Mouse (Mus musculus): ENCODE measurements at regions not wholly inside any gene's neighbourhood (a gene's known extent, or its start where the extent isn't known, plus 50 kb on each side); places are given as distances from the start of the nearest gene placed in this dataset.
"Not testable (repeated sequence)": the region's sequence is repeated elsewhere in the genome, so short reads cannot be mapped to it uniquely, and the experiment has no call there.

- DNase-seq (ENCODE audit: low read depth, low spot score): not testable (repeated sequence)
These were observed 119.2 kb upstream of the Gm21119 start for GRCm38 (mm10) chr8:20495542-20495941.

- not testable (repeated sequence) for DNase-seq (ENCODE audit: low read depth, low spot score)
These were observed 100.8 kb upstream of the Gm21119 start for GRCm38 (mm10) chr8:20513920-20514319.

GRCm38 (mm10) chr8:20516324-20516830, 98.3 kb upstream of the Gm21119 start:
- not testable (repeated sequence) for DNase-seq (ENCODE audit: low read depth, low spot score)

GRCm38 (mm10) chr8:20517551-20517950, 97.2 kb upstream of the Gm21119 start:
- not testable (repeated sequence) for DNase-seq (ENCODE audit: low read depth, low spot score)

- DNase-seq (ENCODE audit: low read depth, low spot score): peak; percentile 1
These were observed 90.2 kb upstream of the Gm21119 start for GRCm38 (mm10) chr8:20524539-20524938.

- not testable (repeated sequence) for DNase-seq (ENCODE audit: low read depth, low spot score)
These were observed 85.7 kb upstream of the Gm21119 start for GRCm38 (mm10) chr8:20529048-20529447.

GRCm38 (mm10) chr8:20539031-20539430, 75.7 kb upstream of the Gm21119 start:
- not testable (repeated sequence) for DNase-seq (ENCODE audit: low read depth, low spot score)

- DNase-seq (ENCODE audit: low read depth, low spot score): not testable (repeated sequence)
These were observed 70.6 kb upstream of the Gm21119 start for GRCm38 (mm10) chr8:20544084-20544483.

- not testable (repeated sequence) for DNase-seq (ENCODE audit: low read depth, low spot score)
These were observed 69.4 kb upstream of the Gm21119 start for GRCm38 (mm10) chr8:20545347-20545746.

GRCm38 (mm10) chr8:20546401-20546800, 68.3 kb upstream of the Gm21119 start:
- not testable (repeated sequence) for DNase-seq (ENCODE audit: low read depth, low spot score)

- peak; percentile 10 for DNase-seq (ENCODE audit: low read depth, low spot score)
These were observed 64.5 kb upstream of the Gm21119 start for GRCm38 (mm10) chr8:20550054-20550778.

- not testable (repeated sequence) for DNase-seq (ENCODE audit: low read depth, low spot score)
These were observed 58.1 kb upstream of the Gm21119 start for GRCm38 (mm10) chr8:20556501-20557181.

- peak; percentile 16 for DNase-seq (ENCODE audit: low read depth, low spot score)
These were observed 57.5 kb upstream of the Gm21119 start for GRCm38 (mm10) chr8:20557184-20557583.

- DNase-seq (ENCODE audit: low read depth, low spot score): not testable (repeated sequence)
These were observed 57.1 kb upstream of the Gm21119 start for GRCm38 (mm10) chr8:20557609-20558008.

Data from R1 (cell line).